Comparison of ENCODE assay signal across 20 mouse cellular contexts in genomic region chr8:104408328-104409110, GRCm38 (mm10). TPM values are rescaled to one million over a fixed set of nuclear protein-coding genes. Genes with fewer than 3 reads are reported as not detected.
A peak's percentile ranks its signal among the peaks of the same experiment; 100 is the strongest.
DNase-seq lines count a peak whose midpoint lies in the region; ATAC-seq lines count a peak whose summit lies in the region.
"Had no signal": no experiment of that assay in that cellular context is flagged by ENCODE, and none has a peak within 500 bp of the region (broad histone marks: within the 10 kb centered on the region; RNA-seq: fewer than 3 reads in every experiment).

No protein-coding gene starts in this region.

- ATAC-seq in monocyte, adult 5-6 weeks (replicated peaks; ENCODE audit: insufficient number of reproducible peaks, low FRiP score, low TSS enrichment, poor library complexity, severe bottlenecking) = no peak
- ATAC-seq: CD4-positive, CD25-positive, alpha-beta regulatory T cell, adult 4 months; forebrain, embryonic 16.5 days; midbrain, embryonic 15.5 days had no signal

- peak; percentile 30 for DNase-seq in gastrocnemius, postnatal 25 days
- no peak for DNase-seq in gastrocnemius, adult 18-20 months (ENCODE audit: low spot score)
- peak; percentile 34 for DNase-seq in kidney, adult 9 months
- DNase-seq in kidney, adult 18-20 months = no peak
- peak; percentile 45 for DNase-seq in 416B (ENCODE audit: low read depth)
- DNase-seq in ZHBTc4 (ENCODE audit: low read depth, low spot score) = peak; percentile 43
- no peak for DNase-seq in thymus, adult 18-20 months
- DNase-seq: adrenal gland, adult 8-10 months; cerebellum, adult 9-11 months; kidney, adult 11 months; kidney, postnatal 4 days; layer of hippocampus, adult 9-11 months; lung, adult 2 months; lung, postnatal 36 days; right cerebral cortex, adult 18-20 months; thymus, postnatal 4 days had no signal

RNA-seq across cellular contexts. Expression of gene Cmtm4, which starts 12.9 kb away (rescaled TPM):
- total RNA-seq in gastrocnemius, postnatal 25 days (2021) = 1 to 10 TPM; 3.7 to 4.1 TPM
- 1 to 10 TPM; 4.4 to 5.4 TPM for total RNA-seq in gastrocnemius, adult 18-20 months (2021)
- 0.19 to 0.97 TPM (median 0.64 TPM) in 3 replicates for total RNA-seq in monocyte, adult 5-6 weeks (2017)

RNA-seq across cellular contexts. Expression of gene Dync1li2, which starts 34.3 kb away (rescaled TPM):
- 100 to 1,000 TPM in 1 of 2 experiments, 10 to 100 TPM in 1; 63.2 to 101 TPM for total RNA-seq in gastrocnemius, postnatal 25 days (2021)
- total RNA-seq in gastrocnemius, adult 18-20 months (2021) = 100 to 1,000 TPM in 1 of 2 experiments, 10 to 100 TPM in 1; 98.9 to 104 TPM
- total RNA-seq in monocyte, adult 5-6 weeks (2017) = 57.3 to 86.0 TPM (median 57.8 TPM) in 3 replicates

Comparison
In these comparisons a context has a peak if more than half of its experiments do, and no peak if none do; other contexts are left out.
1. DNase-seq: peak in gastrocnemius, postnatal 25 days (single experiment), kidney, adult 9 months (single experiment), 416B (single experiment) and ZHBTc4 (single experiment); none in gastrocnemius, adult 18-20 months (single experiment), kidney, adult 18-20 months (single experiment) and thymus, adult 18-20 months (0 of 2).